Mouse (Mus musculus) liver, postnatal 0 days (tissue): ENCODE results near the gene Rab36.

ENCODE experiments used
- CTCF ChIP-seq: sonication (generic); IDR thresholded peaks from 2 replicates; pipeline ENCODE4 v1.5.1; 2016; ENCODE audit warnings: antibody characterized with exemption, low read depth
- EP300 ChIP-seq: IDR thresholded peaks from 2 replicates; pipeline ENCODE4 v1.6.1; 2016; ENCODE audit warnings: antibody characterized with exemption, low read depth, mild to moderate bottlenecking

GRCm38 (mm10) chr10:75054125-75054524 is 17.3 kb downstream of the Rab36 start:
- TF ChIP-seq CTCF (no peak), EP300 (no peak)
